Mouse (Mus musculus) cerebellum, adult 9-10 months (tissue): ENCODE measurements around the gene Prdm8.

ENCODE experiments used
- DNase-seq: peaks from one replicate; pipeline ENCODE4 v3.0.0; 2022

Gene Prdm8

DNA sequence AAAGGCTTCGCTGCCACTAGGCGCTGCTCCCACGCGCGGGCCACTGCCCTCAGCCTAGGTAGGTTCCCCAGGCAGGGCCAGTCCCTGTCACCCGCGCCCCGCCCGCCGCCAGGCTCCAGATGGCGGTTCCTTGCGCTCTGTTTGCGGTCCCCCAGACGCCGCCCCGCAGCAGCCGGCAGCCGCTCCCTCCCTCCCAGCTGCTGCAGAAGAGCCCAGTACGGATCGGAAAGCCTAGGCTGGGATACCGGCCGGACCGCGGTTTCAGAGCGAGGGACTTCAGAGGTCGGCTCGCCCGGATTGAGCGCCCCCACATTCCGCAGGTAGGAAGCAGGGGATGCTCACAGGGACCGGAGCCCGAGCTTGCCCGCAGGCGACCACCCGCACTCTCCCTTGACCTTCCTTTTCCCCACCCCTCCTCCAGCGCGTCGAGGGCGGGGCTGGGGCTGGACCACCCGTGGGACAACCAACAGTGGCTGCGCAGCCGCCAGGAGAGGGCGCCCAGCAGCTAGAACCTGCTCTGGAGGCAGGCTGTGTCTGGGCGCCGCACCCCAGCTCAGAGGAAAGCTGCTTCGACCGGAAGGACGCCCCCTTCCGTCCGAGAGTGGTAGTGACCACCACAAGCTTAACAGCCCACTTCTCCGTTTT lies at the start of gene Prdm8:
Gene Prdm8 (plus strand): TSS at position 19 of the 645 bp plus-strand sequence.
- peak; percentile 88 for DNase-seq

DNA sequence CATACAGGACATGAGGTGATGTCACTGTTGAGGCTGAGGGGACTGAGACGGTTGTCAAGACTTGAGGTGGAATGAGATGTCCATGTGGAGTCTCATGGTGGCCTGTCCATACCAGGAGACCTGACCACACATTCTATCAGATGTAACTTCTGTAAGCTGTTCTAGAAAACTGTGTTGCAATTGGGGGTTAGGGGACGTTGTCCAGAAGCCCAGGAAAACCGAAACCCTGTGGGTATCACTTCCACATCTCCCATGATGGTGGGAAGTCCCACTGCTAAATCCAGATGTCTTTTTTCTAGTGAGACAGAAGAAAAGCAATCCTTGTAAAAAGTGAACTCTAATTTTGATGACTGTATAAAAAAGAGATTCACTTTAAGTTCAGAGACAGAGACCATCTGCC lies 39.9 kb upstream of the Prdm8 start:
- no peak for DNase-seq

DNA sequence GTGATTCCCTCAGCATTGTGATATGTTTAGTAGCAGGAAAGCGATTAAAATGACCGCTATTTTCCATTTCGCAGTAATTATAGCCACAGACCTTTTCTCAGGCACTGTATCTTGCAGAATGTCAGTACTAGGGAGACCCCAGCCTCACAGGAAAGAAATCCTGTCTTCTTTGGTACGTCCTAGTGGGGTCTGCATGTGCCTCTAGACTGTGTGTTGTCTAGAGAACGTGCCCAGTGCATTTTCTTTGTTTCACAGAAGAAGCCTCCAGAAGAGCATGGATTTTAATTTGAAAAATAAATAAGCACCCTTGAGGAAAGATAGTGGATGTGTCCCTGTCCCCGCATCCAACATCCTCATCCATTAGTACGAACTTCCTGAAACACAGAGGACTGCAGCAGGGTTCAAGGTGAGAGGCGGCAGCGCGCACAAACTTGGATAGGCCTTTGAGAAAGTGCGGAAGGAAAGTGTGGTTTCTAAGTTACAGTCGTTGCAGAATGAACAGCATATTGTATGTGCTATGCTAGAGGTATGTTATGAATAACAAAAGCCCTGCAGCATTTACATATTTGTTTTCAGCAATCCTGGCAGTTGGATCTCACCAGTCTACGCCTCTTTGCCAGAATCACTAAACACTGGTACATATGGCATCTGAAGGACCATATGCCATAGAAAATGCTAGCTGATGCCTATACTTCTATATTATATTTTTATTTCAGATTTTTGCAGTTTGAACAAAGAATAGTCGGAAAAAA lies 28.3 kb upstream of the Prdm8 start:
- DNase-seq = no peak

DNA sequence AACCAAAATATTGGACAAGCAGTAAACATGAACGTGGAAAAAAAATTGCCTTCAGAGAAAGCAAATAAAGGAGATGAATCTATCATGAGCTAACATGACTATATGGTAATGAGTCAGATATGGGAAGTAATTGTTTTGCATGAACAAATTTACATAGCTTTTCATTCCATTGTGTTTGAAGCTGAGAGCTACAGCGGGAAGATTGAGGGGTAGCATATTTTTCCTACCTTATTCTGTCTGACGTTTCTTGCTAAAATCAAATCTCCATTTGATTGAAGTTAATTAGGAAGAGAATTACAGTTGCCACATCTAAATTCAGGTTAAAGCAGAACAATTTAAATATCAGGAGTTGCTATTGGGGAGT lies 27.7 kb upstream of the Prdm8 start:
- DNase-seq = no peak

DNA sequence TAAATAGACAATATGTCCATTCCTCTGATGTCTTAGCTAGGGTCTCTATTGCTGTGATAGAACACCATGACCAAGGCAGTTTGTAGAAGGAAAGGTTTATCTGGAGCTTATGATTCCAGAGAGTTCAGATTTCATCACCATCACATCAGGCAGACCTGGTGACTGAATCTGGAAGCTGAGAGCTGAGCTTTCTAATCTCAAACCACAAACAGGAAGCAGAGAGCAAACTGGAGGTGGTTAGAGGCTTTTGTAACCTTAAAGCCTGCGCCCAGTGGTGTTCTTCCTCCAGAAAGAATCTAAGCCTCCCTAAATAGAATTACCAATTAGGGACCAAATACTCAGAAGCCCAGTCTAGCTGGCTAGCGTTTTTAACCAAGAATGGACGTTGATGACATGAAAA lies 20.1 kb upstream of the Prdm8 start:
- no peak for DNase-seq

DNA sequence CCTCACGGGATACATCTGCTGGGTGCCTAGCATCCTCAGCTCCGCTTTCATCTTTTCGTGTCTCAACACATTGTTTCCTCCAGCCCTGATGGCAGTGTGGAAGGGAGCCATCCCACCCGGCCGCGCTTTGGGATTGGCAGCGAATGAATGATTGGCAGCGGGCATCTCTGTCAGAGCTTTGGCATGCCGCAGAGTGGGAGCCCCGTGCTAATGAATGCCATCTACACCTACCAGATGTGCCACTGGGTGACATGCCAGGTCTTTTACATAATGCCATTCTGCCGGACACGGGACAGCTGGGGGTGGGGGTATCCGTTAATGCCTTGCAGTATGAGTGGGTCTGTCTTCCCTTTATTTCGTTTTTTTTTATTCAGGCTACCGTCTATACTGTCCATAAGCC lies 882 bp upstream of the Prdm8 start:
- DNase-seq = no peak

DNA sequence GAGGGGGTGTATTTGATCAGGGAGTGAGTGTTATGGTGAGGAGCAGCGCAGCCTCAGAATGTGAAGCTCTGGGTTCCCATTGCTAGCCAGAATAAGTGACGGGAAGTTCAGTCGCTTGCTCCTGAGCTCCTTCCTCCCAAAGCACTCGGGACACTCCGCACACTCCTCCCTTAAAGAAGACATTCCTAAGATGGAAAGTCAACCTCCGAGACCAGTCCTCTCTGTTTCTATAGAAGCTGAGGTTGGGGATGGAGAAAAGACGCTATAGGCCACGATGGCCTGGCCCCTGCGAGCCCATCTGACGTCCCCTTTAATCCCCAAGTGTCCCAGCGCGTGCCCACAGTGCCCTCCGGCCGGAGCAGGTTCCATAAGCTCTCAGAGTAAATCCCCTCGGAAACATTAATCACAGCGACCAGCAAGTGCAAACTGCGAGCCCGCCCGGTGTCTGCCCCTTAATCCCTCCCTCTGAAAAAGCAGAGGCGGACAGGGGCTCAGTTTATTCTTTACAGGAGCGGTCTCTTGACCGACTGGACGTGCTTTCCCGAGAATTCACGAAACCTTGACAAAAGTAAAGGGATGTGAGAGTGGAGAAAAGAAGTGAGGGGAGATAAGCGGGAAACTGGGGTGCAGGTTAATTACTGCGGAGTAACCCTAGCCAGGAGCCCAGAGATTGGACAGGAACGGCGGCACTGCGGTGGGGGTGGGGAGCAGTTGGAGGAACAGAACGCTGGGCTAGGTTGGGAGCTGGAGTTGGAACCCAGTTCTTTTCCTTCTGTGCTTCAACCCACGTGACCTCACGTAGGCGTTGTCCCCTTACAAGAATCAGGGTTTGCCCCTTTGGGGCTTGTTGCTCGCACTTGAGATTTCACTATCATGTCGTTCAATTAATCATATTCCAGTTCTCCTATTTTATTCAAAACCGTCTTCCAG lies 1.6 kb downstream of the Prdm8 start:
- no peak for DNase-seq

DNA sequence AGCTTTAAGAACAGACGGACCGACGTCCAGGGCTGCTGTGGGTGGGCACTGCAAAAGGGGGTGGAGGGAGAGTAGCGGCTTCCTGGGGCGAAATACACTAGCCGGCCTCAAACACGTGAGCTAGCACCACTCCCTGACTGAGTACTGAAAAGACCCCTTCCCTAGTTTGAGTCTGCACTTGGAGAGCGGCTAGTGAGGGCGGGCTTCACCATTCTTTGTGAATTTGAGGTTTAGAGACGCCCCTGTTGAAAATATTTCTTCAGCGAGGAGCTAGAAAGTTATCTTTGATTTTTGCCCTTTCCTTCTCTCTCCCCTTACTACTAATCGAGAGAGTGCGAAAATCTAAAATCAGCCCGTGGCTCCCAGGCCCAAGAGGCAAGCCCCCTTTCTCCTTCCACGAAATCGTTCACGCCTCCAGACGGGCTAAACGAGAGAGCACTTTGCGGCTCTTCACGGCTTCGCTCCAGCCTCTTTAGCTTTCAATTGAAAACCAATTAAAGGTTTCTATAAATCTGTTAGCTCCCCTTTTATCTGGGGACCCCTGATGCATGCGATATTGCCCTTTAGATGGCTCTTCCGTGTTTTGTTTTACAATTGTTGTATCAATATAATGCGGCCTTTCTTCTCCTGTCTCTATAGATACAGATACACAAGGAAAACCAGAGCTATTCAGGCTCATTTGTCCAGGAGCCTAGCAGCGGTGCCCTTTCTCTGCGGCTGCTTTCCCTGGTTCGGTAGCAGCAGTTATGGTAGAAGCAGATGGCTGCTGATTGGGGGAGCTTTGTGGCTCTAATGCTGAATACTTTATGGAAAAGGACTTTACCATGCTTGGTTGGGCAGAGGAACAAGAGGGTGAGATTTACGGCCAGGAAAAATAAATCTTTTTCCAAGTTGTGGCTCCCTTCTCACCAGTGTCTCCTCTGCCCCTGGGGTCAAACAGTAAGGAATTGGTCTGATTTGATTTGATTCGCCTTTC lies 2.7 kb downstream of the Prdm8 start:
- DNase-seq = no peak

DNA sequence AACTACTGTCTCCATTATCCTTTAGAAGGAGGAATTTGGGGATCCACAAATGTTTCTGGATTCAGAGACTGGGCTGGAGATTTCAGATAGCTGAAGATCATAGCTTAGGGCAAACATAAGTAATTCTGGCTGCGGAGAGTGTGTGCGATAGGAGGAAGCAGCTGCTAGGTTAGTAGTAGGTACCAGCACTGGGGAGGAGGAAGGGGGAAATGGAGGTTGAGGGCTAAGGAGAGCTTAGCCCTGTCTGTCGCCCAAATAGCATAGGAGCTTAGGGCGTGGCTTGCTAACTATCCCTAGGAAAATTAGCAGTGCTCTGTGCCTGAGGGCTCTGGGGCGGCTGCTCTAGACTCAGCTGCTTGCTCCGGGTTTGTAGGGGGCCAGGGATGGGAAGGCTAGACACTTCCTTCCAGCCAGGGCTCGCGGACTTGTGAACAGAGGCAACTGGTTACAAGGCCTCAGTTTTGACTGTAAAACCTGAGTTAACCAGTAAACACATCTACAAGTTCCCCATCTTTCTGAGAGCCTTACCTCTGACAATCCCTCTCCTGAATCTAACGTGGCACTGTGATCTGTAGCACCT lies 4.7 kb downstream of the Prdm8 start:
- DNase-seq = no peak

DNA sequence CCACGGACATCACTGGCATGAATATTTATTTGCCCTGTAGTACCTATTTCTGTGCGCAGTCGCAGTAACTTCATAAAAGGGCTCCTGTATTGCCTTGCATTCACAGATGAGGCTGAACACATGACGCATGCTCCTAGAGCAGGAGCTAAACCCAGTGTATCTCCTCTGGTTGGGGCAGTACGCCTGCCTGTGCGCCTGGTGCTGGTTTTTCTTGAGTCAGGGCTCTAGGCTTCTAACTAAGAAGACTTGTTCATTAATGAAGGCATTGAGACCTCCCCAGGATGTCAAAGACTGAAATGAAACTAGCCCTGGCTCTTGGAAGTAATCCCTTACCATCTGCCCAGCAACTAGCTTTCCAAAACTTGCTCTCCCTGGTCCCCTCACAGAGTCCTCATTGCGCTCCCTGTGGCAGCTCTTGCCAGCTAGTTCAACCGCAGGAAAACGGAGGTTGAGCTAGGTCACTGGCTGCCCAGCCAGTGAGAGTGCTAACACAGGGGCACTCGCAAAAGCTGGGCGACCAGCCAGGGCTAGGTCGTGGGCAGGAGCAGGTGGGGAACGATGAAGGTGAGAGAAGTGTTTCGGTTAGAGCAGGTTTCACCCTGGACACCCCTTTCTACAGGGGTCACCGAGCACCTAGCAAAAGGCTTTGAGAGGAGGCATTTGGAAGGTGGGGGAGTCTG lies 5.6 kb downstream of the Prdm8 start:
- DNase-seq = no peak

DNA sequence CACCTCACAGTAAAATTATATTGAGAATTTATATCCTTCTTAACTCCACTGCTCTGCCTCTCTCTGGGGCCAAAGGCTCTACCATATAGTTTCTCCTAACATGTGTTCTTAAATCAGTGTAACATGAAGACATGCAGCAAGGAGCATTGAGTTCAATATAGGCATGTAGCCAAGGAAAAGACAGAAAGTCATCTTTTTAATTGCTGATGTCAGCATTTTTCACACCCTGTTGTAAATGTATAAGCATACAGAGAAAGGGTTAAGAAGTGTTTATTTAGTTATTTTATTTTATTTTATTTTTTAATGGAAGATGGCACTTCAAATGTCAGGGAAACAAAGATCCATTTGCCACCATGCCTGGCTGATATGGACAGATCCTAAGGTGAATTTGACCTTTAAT lies 6.7 kb downstream of the Prdm8 start:
- no peak for DNase-seq

DNA sequence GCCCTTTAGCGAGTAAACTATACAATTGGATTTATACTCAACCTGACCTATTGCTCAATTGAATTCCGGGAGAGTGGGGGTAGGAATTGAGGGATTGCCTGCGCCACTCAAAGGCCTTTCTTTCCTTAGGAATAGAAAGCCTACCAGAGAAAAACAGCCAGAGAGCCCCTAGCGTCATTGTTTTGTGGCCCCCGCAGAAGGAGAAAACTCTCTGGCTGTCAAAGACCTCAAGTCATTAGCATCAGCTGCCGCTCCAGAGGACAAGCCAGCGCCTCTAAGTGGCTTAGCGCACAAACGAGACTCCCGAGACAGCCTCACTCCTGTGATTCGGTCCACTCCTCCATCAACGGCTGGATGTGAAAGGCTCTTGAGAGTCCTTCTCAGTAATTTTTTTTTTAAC lies 12.6 kb downstream of the Prdm8 start:
- no peak for DNase-seq

DNA sequence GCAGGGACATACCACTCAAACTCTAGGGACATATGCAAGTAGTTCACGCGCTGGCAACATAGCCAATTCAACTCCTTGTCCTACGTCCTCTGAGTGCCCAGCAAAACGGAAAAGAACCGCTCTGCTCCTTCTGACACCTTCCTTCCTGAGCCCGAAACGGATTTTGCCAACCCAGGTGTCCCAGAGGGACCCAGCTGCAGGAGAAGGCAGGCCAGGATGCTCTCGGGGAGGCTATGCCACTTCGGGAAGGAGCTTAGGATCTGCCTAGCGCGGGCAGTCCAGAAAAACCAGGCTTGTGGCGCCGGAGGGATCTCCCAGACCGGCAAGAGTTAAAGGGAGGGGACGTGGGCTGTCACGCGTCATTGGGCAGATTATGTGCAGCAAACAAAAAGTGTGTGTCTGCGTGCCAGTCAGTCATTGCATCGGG lies 13.5 kb downstream of the Prdm8 start:
- DNase-seq = peak; percentile 80

DNA sequence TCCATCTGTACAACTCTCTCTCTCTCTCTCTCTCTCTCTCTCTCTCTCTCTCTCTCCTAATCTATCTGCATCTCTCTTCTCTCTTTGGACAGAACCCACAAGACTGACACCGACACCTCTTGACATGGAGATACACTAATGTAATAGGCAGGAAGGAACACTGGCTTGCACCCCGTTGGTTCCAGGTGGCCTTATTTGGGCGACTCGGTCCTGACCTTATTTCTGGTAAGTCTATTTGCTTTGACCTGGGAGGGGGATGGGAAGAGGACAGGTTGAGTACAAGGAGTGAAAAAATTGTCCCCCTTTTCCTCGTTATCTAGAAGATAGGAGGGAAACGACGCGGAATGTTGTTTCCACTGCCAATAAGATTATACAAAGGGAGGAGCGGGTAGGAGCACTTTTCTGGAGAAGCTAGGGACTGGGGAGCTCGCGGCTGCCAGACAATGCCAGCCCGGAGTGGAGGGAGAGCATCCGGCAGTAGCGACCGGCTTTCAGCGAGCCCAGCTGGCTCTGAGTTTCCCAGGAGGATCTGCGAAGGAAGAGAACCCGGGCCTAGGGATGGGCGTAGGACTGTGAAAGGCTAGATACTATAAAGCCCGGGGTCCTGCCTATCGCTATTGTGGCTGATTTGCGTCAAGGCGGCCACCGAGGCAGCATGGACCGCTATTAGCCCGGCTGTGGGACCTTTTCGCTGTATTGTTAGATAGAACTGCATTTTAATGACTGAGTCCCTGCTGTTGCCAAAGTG lies 14.1 kb downstream of the Prdm8 start:
- DNase-seq = peak; percentile 83

DNA sequence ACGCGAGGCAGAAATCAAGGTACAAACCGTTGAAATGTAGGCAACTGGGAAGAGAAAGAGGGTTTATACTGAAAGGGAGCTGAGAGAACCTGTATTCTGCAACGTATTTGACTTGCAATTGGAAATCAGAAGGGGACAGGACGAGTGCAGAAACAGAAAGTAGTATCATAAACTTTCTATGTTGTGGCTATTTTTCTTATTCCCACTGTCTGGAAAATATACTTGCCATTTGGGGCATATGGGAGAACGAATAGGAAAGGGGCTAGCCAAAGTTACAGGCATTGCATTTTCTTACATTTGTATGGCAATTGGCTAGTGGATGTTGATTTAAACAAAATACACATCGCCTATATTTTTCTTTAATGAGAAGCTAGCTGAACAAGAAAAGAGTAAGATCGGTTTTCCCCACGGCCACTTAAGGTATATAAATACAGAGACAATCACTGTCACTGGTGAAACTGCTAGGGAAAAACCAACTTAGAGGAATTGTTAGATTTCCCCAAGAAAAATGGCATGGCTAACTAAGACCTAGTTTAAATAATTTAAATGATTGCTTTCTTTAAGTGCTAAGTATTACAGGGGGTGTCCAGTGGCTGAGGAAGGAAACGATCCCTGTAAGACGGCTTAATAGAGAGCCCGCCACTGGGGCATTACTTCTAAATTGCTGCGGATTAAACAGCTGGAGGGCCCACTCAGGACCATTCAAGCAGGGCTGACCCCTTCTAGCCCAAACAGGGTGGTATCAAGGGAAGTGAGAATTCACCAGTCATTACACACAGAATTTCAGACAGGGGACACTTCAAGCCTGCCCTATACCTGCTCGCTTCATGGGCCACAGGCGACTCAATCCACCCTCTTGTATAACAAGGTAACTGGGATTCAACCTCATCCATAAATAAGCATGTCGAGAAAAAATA lies 14.9 kb downstream of the Prdm8 start:
- DNase-seq = no peak

DNA sequence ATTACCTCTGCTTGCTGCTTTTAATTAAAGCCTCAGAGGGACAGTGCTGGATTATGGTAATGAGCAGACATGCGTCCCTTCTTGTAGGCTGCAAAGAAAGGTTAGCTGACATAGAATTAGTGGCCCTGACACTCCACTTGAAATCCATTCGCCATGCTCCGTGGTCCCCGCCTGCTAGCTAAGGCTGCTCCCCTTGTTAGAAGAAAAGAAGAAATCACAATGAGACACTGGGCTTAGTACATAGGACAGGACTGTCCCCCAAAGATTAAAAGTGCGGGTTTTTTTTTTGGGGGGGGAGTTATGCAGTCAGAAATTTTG lies 15.6 kb downstream of the Prdm8 start:
- DNase-seq = no peak

DNA sequence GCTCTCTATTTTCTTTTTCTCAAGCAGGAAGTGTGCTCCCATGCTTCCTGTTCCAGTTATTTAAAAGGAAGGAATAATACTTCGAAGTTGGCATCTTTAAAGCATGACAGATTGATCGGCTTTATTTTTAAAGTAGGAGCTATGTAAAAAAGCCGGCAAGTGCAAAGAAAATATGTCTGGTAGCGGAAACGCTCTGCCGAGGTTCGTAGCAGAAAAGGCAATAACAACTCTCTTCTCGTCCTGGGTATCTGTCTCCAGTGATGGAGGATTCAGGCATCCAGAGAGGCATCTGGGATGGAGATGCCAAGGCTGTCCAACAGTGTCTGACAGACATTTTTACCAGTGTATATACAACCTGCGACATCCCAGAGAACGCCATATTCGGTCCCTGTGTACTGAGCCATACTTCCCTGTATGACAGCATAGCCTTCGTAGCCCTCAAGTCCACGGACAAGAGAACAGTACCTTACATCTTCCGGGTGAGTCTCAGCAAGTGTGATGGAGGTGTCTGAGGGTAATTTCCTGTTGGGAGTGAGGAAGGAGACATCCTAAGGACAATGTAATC lies 16.1 kb downstream of the Prdm8 start:
- no peak for DNase-seq

DNA sequence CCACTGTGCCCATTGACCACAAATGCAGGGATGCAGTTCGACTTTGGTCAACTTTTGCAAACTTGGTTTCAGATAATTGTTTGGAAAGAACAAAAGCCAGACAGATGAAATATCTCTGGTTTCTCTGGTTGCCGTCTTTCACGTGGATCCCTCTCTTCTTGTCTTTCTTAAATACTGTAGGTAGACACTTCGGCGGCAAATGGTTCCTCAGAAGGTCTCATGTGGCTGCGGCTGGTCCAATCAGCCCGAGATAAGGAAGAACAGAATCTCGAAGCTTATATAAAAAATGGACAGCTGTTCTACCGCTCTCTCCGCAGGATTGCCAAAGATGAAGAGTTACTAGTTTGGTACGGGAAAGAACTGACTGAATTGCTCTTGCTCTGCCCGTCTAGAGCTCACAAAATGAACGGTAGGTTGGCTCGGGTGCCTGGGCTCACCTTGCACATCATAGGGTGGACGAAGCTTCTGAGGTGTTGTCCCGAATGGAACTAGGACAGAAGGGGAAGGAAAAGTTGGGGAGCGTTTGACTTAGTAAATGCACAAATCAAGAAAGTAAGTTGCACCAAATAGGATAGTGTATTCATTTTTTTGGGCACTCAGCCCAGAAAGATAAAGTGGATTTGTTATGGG lies 17.4 kb downstream of the Prdm8 start:
- DNase-seq = no peak
